Mouse (Mus musculus): Measurements from ENCODE around the gene Ltn1.

DNA sequence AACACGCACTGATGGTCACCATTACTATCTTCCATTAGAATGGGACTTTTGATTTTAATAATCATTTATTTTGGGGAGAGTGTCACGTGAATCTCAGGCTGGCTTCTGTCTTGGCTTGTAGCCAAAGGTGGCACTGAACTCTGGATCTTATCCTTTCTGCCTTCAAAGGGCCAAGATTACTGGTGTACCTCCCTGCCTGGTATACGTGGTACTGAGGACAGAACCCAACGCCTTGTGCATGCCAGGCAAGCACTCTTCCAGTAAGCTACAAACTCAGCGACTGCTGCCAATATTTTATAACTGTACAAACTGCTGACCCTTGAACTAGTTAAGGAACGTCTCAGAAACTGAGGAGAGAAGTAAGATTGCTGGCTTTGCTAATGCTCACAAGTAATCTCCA lies 2.5 kb upstream of the Ltn1 start:
- TF ChIP-seq CTCF (IDR thresholded peaks at IDR 0.05; ENCODE audit: borderline replicate concordance, insufficient read depth, low read depth, low read length): no peak
- TF ChIP-seq POLR2A (IDR thresholded peaks at IDR 0.05; ENCODE audit: borderline replicate concordance, insufficient read depth, low read length): no peak

All from cerebellum, adult 2 months (tissue).